Mouse (Mus musculus): ENCODE data around the gene Plekhm2. TPM values are rescaled to one million over a fixed set of nuclear protein-coding genes. Genes with fewer than 3 reads are reported as not detected.

The Plekhm2 gene
- total and polyA plus RNA-seq, 2 experiments: 2.7 to 13.5 TPM

GRCm38 (mm10) chr4:141636693-141637092 is 28.0 kb downstream of the Plekhm2 start:
- H3K9ac ChIP-seq (ENCODE audit: low read depth, low read length): no peak overlapping the region
- H3K27me3 ChIP-seq (ENCODE audit: control insufficient read depth, insufficient read depth, low read length): no peaks in the 10 kb centered on the region
- H3K79me2 ChIP-seq (ENCODE audit: control insufficient read depth, insufficient read depth, low read length): no peaks in the 10 kb centered on the region
- peak; percentile 44 for DNase-seq (ENCODE audit: extremely low read depth, low read depth, low spot score)
- H3K27ac ChIP-seq (replicated peaks; ENCODE audit: insufficient read depth, low read depth, low read length): no peak overlapping the region
- TF ChIP-seq POLR2A (IDR thresholded peaks at IDR 0.05; ENCODE audit: extremely low read depth, insufficient read depth, low read length): no peak
- no peak for TF ChIP-seq CTCF (IDR thresholded peaks at IDR 0.05; ENCODE audit: low read depth, low read length)
- peaks cover 4% of the 10 kb centered on the region; the same call in 1 of the 2 replicates for H3K36me3 ChIP-seq (ENCODE audit: control insufficient read depth, insufficient read depth, low read length)
- no peaks in the 10 kb centered on the region for H3K4me1 ChIP-seq (ENCODE audit: control insufficient read depth, insufficient read depth, low read length)
- no peak overlapping the region for H3K4me3 ChIP-seq (ENCODE audit: insufficient read depth, low read depth, low read length)
- WGBS: 83% methylated on average over 5 of the region's 5 CpGs

DNA sequence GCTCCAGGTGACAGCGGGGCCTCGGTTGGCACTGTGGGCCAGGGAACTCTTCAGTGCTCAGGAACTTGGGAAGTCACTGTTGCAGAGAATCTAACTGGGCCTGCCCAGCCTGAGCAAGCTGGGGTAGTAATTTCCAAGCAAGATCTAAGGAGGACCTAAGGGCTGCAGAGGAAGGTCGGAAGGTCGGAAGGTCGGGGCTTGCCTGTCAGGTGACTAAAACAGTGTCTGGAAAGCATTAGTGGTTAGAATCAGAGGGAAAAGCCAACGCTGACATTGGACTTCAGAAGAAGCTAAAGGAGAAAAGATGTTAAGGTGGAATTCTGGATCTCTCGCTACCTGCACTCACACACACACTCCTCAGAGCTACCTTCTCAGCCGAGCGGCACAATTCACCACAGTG is 28.7 kb downstream of the Plekhm2 start:
- Histone ChIP-seq H3K36me3 (ENCODE audit: control insufficient read depth, insufficient read depth, low read length) (peaks cover 4% of the 10 kb centered on the region; the same call in 1 of the 2 replicates), H3K27ac (replicated peaks; ENCODE audit: insufficient read depth, low read depth, low read length) (no peak overlapping the region), H3K27me3 (ENCODE audit: control insufficient read depth, insufficient read depth, low read length) (no peaks in the 10 kb centered on the region), H3K9ac (ENCODE audit: low read depth, low read length) (no peak overlapping the region), H3K4me1 (ENCODE audit: control insufficient read depth, insufficient read depth, low read length) (no peaks in the 10 kb centered on the region), H3K79me2 (ENCODE audit: control insufficient read depth, insufficient read depth, low read length) (no peaks in the 10 kb centered on the region), H3K4me3 (ENCODE audit: insufficient read depth, low read depth, low read length) (no peak overlapping the region)
- DNase-seq (ENCODE audit: extremely low read depth, low read depth, low spot score): no peak
- TF ChIP-seq CTCF (IDR thresholded peaks at IDR 0.05; ENCODE audit: low read depth, low read length) (no peak), POLR2A (IDR thresholded peaks at IDR 0.05; ENCODE audit: extremely low read depth, insufficient read depth, low read length) (no peak)
- WGBS: 93% methylated on average over 9 of the region's 9 CpGs

- H3K79me2 ChIP-seq (ENCODE audit: control insufficient read depth, insufficient read depth, low read length): no peaks in the 10 kb centered on the region
- H3K4me1 ChIP-seq (ENCODE audit: control insufficient read depth, insufficient read depth, low read length): no peaks in the 10 kb centered on the region
- WGBS: 94% methylated on average over 21 of the region's 21 CpGs
- H3K27ac ChIP-seq (replicated peaks; ENCODE audit: insufficient read depth, low read depth, low read length): no peak overlapping the region
- H3K9ac ChIP-seq (ENCODE audit: low read depth, low read length): no peak overlapping the region
- no peak overlapping the region for H3K4me3 ChIP-seq (ENCODE audit: insufficient read depth, low read depth, low read length)
- H3K36me3 ChIP-seq (ENCODE audit: control insufficient read depth, insufficient read depth, low read length): no peaks in the 10 kb centered on the region; the same call in 1 of the 2 replicates
- TF ChIP-seq CTCF (IDR thresholded peaks at IDR 0.05; ENCODE audit: low read depth, low read length): no peak
- no peak for TF ChIP-seq POLR2A (IDR thresholded peaks at IDR 0.05; ENCODE audit: extremely low read depth, insufficient read depth, low read length)
- no peak for DNase-seq (ENCODE audit: extremely low read depth, low read depth, low spot score)
- no peaks in the 10 kb centered on the region for H3K27me3 ChIP-seq (ENCODE audit: control insufficient read depth, insufficient read depth, low read length)
Measured at GRCm38 (mm10) chr4:141632111-141632873, 32.4 kb downstream of the Plekhm2 start.

- H3K79me2 ChIP-seq (ENCODE audit: control insufficient read depth, insufficient read depth, low read length): no peaks in the 10 kb centered on the region
- no peaks in the 10 kb centered on the region; the same call in 1 of the 2 replicates for H3K36me3 ChIP-seq (ENCODE audit: control insufficient read depth, insufficient read depth, low read length)
- 95% methylated on average over 20 of the region's 20 CpGs for WGBS
- H3K27me3 ChIP-seq (ENCODE audit: control insufficient read depth, insufficient read depth, low read length): no peaks in the 10 kb centered on the region
- no peak for TF ChIP-seq CTCF (IDR thresholded peaks at IDR 0.05; ENCODE audit: low read depth, low read length)
- TF ChIP-seq POLR2A (IDR thresholded peaks at IDR 0.05; ENCODE audit: extremely low read depth, insufficient read depth, low read length): no peak
- no peak overlapping the region for H3K27ac ChIP-seq (replicated peaks; ENCODE audit: insufficient read depth, low read depth, low read length)
- H3K9ac ChIP-seq (ENCODE audit: low read depth, low read length): no peak overlapping the region
- no peak for DNase-seq (ENCODE audit: extremely low read depth, low read depth, low spot score)
- H3K4me1 ChIP-seq (ENCODE audit: control insufficient read depth, insufficient read depth, low read length): no peaks in the 10 kb centered on the region
- no peak overlapping the region for H3K4me3 ChIP-seq (ENCODE audit: insufficient read depth, low read depth, low read length)
Measured at GRCm38 (mm10) chr4:141631250-141631649, 33.4 kb downstream of the Plekhm2 start.

- no peak for TF ChIP-seq CTCF (IDR thresholded peaks at IDR 0.05; ENCODE audit: low read depth, low read length)
- TF ChIP-seq POLR2A (IDR thresholded peaks at IDR 0.05; ENCODE audit: extremely low read depth, insufficient read depth, low read length): no peak
- H3K36me3 ChIP-seq (ENCODE audit: control insufficient read depth, insufficient read depth, low read length): no peaks in the 10 kb centered on the region; the same call in 1 of the 2 replicates
- no peaks in the 10 kb centered on the region; the same call in 1 of the 2 replicates for H3K79me2 ChIP-seq (ENCODE audit: control insufficient read depth, insufficient read depth, low read length)
- no peak for DNase-seq (ENCODE audit: extremely low read depth, low read depth, low spot score)
- 95% methylated on average over 11 of the region's 11 CpGs for WGBS
- H3K27ac ChIP-seq (replicated peaks; ENCODE audit: insufficient read depth, low read depth, low read length): no peak overlapping the region
- peaks cover 2% of the 10 kb centered on the region; the same call in 1 of the 2 replicates for H3K4me1 ChIP-seq (ENCODE audit: control insufficient read depth, insufficient read depth, low read length)
- no peak overlapping the region for H3K9ac ChIP-seq (ENCODE audit: low read depth, low read length)
- no peak overlapping the region for H3K4me3 ChIP-seq (ENCODE audit: insufficient read depth, low read depth, low read length)
- no peaks in the 10 kb centered on the region for H3K27me3 ChIP-seq (ENCODE audit: control insufficient read depth, insufficient read depth, low read length)
Measured at GRCm38 (mm10) chr4:141630021-141630420, 34.7 kb downstream of the Plekhm2 start.

DNA sequence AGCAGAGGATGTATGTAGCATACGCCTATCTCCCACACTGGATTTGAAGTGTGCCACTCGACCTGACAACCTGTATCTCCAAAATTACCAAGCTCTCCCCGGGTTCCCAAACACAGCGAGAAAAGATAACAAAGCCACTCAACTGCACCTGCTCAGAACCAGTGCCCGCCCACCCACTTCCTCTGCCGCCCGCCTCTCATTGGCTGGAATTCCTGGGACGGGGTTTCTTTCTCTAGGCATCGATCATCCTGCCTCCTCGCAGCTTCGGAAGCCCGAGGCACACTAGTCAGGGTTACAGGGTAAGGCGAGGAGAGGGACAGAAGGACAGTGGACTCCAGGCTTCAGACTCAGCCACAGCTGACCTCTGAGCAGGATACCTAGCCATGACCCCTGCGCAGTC is 36.0 kb downstream of the Plekhm2 start:
- Histone ChIP-seq H3K36me3 (ENCODE audit: control insufficient read depth, insufficient read depth, low read length) (no peaks in the 10 kb centered on the region; the same call in 1 of the 2 replicates), H3K27ac (replicated peaks; ENCODE audit: insufficient read depth, low read depth, low read length) (no peak overlapping the region), H3K4me3 (ENCODE audit: insufficient read depth, low read depth, low read length) (no peak overlapping the region), H3K27me3 (ENCODE audit: control insufficient read depth, insufficient read depth, low read length) (no peaks in the 10 kb centered on the region), H3K79me2 (ENCODE audit: control insufficient read depth, insufficient read depth, low read length) (peaks cover 4% of the 10 kb centered on the region; the same call in 1 of the 2 replicates), H3K4me1 (ENCODE audit: control insufficient read depth, insufficient read depth, low read length) (peaks cover 7% of the 10 kb centered on the region), H3K9ac (ENCODE audit: low read depth, low read length) (no peak overlapping the region)
- 89% methylated on average over 14 of the region's 14 CpGs for WGBS
- TF ChIP-seq CTCF (IDR thresholded peaks at IDR 0.05; ENCODE audit: low read depth, low read length) (no peak), POLR2A (IDR thresholded peaks at IDR 0.05; ENCODE audit: extremely low read depth, insufficient read depth, low read length) (no peak)
- no peak for DNase-seq (ENCODE audit: extremely low read depth, low read depth, low spot score)

All from liver, adult 2 months (tissue).